Mouse (Mus musculus): ENCODE measurements at regions not wholly inside any gene's neighbourhood (a gene's known extent, or its start where the extent isn't known, plus 50 kb on each side); places are given as distances from the start of the nearest gene placed in this dataset.
"Not testable (repeated sequence)": the region's sequence is repeated elsewhere in the genome, so short reads cannot be mapped to it uniquely, and the experiment has no call there.

- 46% methylated on average over 2 of the region's 2 CpGs for WGBS (ENCODE audit: insufficient replicate concordance)
- TF ChIP-seq CTCF (IDR thresholded peaks at IDR 0.05; ENCODE audit: low read depth): no peak
- no peak for TF ChIP-seq EP300 (IDR thresholded peaks at IDR 0.05; ENCODE audit: low read depth)
- no peak overlapping the region for H3K4me2 ChIP-seq (ENCODE audit: low read depth)
- DNase-seq (ENCODE audit: low read depth in 3 of 3, low spot score in 3 of 3): no peak
- H3K36me3 ChIP-seq (replicated peaks; ENCODE audit: control insufficient read depth, insufficient read depth, low read depth): no peaks in the 10 kb centered on the region
- ATAC-seq (ENCODE audit: insufficient read depth): no peak
- no peaks in the 10 kb centered on the region for H3K9me3 ChIP-seq (ENCODE audit: control insufficient read depth, low read length)
- no peaks in the 10 kb centered on the region for H3K4me1 ChIP-seq (replicated peaks; ENCODE audit: control insufficient read depth in 2 of 2, insufficient read depth in 2 of 2, low read length in 1 of 2)
- H3K27ac ChIP-seq: no peak overlapping the region
- H3K9ac ChIP-seq (replicated peaks): no peak overlapping the region
- H3K27me3 ChIP-seq (ENCODE audit: control insufficient read depth, insufficient read depth, low read length): no peaks in the 10 kb centered on the region
- no peak overlapping the region for H3K4me3 ChIP-seq (ENCODE audit: insufficient read depth in 1 of 2, low read depth in 2 of 2, low read length in 2 of 2)
Measured at GRCm38 (mm10) chr3:21610231-21610630, 466.2 kb upstream of the Tbl1xr1 start.

- Histone ChIP-seq H3K4me1 (replicated peaks; ENCODE audit: control insufficient read depth in 2 of 2, insufficient read depth in 2 of 2, low read length in 1 of 2) (no peaks in the 10 kb centered on the region), H3K27me3 (ENCODE audit: control insufficient read depth, insufficient read depth, low read length) (no peaks in the 10 kb centered on the region), H3K9ac (replicated peaks) (no peak overlapping the region), H3K4me3 (ENCODE audit: insufficient read depth in 1 of 2, low read depth in 2 of 2, low read length in 2 of 2) (no peak overlapping the region), H3K4me2 (ENCODE audit: low read depth) (no peak overlapping the region), H3K9me3 (ENCODE audit: control insufficient read depth, low read length) (no peaks in the 10 kb centered on the region), H3K36me3 (replicated peaks; ENCODE audit: control insufficient read depth, insufficient read depth, low read depth) (no peaks in the 10 kb centered on the region), H3K27ac (no peak overlapping the region)
- 63% methylated on average over 2 of the region's 2 CpGs for WGBS (ENCODE audit: insufficient replicate concordance)
- no peak for ATAC-seq (ENCODE audit: insufficient read depth)
- TF ChIP-seq EP300 (IDR thresholded peaks at IDR 0.05; ENCODE audit: low read depth) (no peak), CTCF (IDR thresholded peaks at IDR 0.05; ENCODE audit: low read depth) (no peak)
- no peak for DNase-seq (ENCODE audit: low read depth in 3 of 3, low spot score in 3 of 3)
Measured at GRCm38 (mm10) chr3:21621745-21622144, 454.7 kb upstream of the Tbl1xr1 start.

DNA sequence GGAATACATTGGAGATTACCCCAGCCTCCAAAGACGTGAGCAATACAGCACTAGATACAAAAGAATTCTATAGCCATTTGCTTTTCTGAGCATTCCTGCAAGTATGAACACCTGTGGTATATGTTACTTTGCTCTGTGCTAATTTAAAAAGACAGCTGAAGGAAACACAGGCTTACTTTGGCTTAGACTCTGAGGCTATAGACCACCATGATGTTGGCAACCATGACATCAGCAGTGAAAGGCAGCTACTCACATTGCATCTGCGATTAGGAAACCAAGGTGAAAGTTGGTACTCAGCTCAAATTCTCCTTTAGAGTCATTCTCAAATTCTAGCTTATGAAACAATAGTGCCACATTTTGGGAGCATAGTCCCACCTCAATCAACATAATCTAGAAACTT lies 451.4 kb upstream of the Tbl1xr1 start:
- Histone ChIP-seq H3K4me3 (ENCODE audit: insufficient read depth in 1 of 2, low read depth in 2 of 2, low read length in 2 of 2) (no peak overlapping the region), H3K36me3 (replicated peaks; ENCODE audit: control insufficient read depth, insufficient read depth, low read depth) (no peaks in the 10 kb centered on the region), H3K9ac (replicated peaks) (no peak overlapping the region), H3K27me3 (ENCODE audit: control insufficient read depth, insufficient read depth, low read length) (no peaks in the 10 kb centered on the region), H3K27ac (no peak overlapping the region), H3K4me1 (replicated peaks; ENCODE audit: control insufficient read depth in 2 of 2, insufficient read depth in 2 of 2, low read length in 1 of 2) (no peaks in the 10 kb centered on the region), H3K9me3 (ENCODE audit: control insufficient read depth, low read length) (no peaks in the 10 kb centered on the region), H3K4me2 (ENCODE audit: low read depth) (no peak overlapping the region)
- ATAC-seq (ENCODE audit: insufficient read depth) (no peak), DNase-seq (ENCODE audit: low read depth in 3 of 3, low spot score in 3 of 3) (no peak)
- TF ChIP-seq EP300 (IDR thresholded peaks at IDR 0.05; ENCODE audit: low read depth): no peak
- no peak for TF ChIP-seq CTCF (IDR thresholded peaks at IDR 0.05; ENCODE audit: low read depth)
- WGBS (ENCODE audit: insufficient replicate concordance): 54% methylated on average over 2 of the region's 2 CpGs

DNA sequence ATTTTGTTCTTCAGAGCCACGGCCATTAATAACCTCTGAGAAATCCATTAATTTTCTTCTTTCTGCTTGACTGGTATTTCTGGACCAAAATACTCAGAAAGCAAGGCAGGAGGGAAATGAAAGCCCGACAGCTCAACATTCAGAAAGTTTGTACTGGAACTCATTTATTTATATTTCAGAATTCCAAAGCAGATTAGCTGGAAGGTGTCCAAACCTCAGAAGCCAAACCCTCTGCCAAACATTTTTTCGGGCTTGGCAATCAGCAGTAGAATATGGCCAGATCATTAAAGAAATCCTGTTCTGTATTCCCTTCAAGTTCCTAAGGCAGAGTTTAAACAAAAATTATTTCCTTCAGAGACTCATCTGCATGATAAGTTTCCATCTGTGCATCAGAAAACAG lies 450.4 kb upstream of the Tbl1xr1 start:
- Histone ChIP-seq H3K4me2 (ENCODE audit: low read depth) (no peak overlapping the region), H3K4me3 (ENCODE audit: insufficient read depth in 1 of 2, low read depth in 2 of 2, low read length in 2 of 2) (no peak overlapping the region), H3K9me3 (ENCODE audit: control insufficient read depth, low read length) (no peaks in the 10 kb centered on the region), H3K4me1 (replicated peaks; ENCODE audit: control insufficient read depth in 2 of 2, insufficient read depth in 2 of 2, low read length in 1 of 2) (no peaks in the 10 kb centered on the region), H3K36me3 (replicated peaks; ENCODE audit: control insufficient read depth, insufficient read depth, low read depth) (no peaks in the 10 kb centered on the region), H3K9ac (replicated peaks) (no peak overlapping the region), H3K27ac (no peak overlapping the region), H3K27me3 (ENCODE audit: control insufficient read depth, insufficient read depth, low read length) (no peaks in the 10 kb centered on the region)
- DNase-seq (ENCODE audit: low read depth in 3 of 3, low spot score in 3 of 3) (no peak), ATAC-seq (ENCODE audit: insufficient read depth) (no peak)
- TF ChIP-seq CTCF (IDR thresholded peaks at IDR 0.05; ENCODE audit: low read depth) (no peak), EP300 (IDR thresholded peaks at IDR 0.05; ENCODE audit: low read depth) (no peak)
- WGBS (ENCODE audit: insufficient replicate concordance): 53% methylated on average over 3 of the region's 3 CpGs

GRCm38 (mm10) chr3:21627048-21627447 lies 449.4 kb upstream of the Tbl1xr1 start:
- not testable (repeated sequence) for H3K9ac ChIP-seq (replicated peaks); H3K4me3 ChIP-seq (ENCODE audit: insufficient read depth in 1 of 2, low read depth in 2 of 2, low read length in 2 of 2); H3K4me1 ChIP-seq (replicated peaks; ENCODE audit: control insufficient read depth in 2 of 2, insufficient read depth in 2 of 2, low read length in 1 of 2); DNase-seq (ENCODE audit: low read depth in 3 of 3, low spot score in 3 of 3); H3K36me3 ChIP-seq (replicated peaks; ENCODE audit: control insufficient read depth, insufficient read depth, low read depth); H3K4me2 ChIP-seq (ENCODE audit: low read depth); H3K27ac ChIP-seq; H3K9me3 ChIP-seq (ENCODE audit: control insufficient read depth, low read length); ATAC-seq (ENCODE audit: insufficient read depth); H3K27me3 ChIP-seq (ENCODE audit: control insufficient read depth, insufficient read depth, low read length)
- WGBS (ENCODE audit: insufficient replicate concordance): 53% methylated on average over 2 of the region's 2 CpGs

Measured in liver, embryonic 14.5 days (tissue).